Mouse (Mus musculus) ES-Bruce4 (cell line): Measurements from ENCODE around the gene Lrguk. TPM values are rescaled to one million over a fixed set of nuclear protein-coding genes. Genes with fewer than 3 reads are reported as not detected.

Source experiments
- H3K27ac ChIP-seq: 2 replicates; pipeline ENCODE4 v1.5.1; 2012; ENCODE audit warnings: low read length, inconsistent platforms; ENCODE audit not compliant: insufficient read depth
- H3K27me3 ChIP-seq: 2 replicates; pipeline ENCODE4 v1.6.1; 2012; ENCODE audit warnings: mild to moderate bottlenecking, low read length, inconsistent platforms; ENCODE audit not compliant: control insufficient read depth, poor library complexity, insufficient read depth, severe bottlenecking
- H3K36me3 ChIP-seq: 2 replicates; pipeline ENCODE4 v1.6.1; 2012; ENCODE audit warnings: inconsistent platforms, mild to moderate bottlenecking, low read length, moderate library complexity; ENCODE audit not compliant: control insufficient read depth, poor library complexity, insufficient read depth, severe bottlenecking
- H3K4me1 ChIP-seq: one replicate; pipeline ENCODE4 v1.8.1; 2011; ENCODE audit warnings: low read length; ENCODE audit not compliant: control insufficient read depth, insufficient read depth
- H3K4me3 ChIP-seq: 2 replicates; pipeline ENCODE4 v1.5.1; 2011; ENCODE audit warnings: low read depth, mild to moderate bottlenecking, low read length
- H3K9ac ChIP-seq: 2 replicates; pipeline ENCODE4 v1.6.1; 2012; ENCODE audit warnings: low read depth, mild to moderate bottlenecking, inconsistent platforms; ENCODE audit not compliant: poor library complexity, severe bottlenecking
- H3K9me3 ChIP-seq: replicated peaks from 2 replicates; pipeline ENCODE4 v1.6.1; 2012; ENCODE audit warnings: mild to moderate bottlenecking, low read length, inconsistent platforms; ENCODE audit not compliant: control insufficient read depth, poor library complexity, insufficient read depth, severe bottlenecking
- CTCF ChIP-seq: IDR thresholded peaks from one replicate; pipeline ENCODE4 v1.8.1; 2011; ENCODE audit warnings: low read depth, low read length
- EP300 ChIP-seq: IDR thresholded peaks from 2 replicates; pipeline ENCODE4 v1.6.1; 2011; ENCODE audit warnings: low read depth, low read length; ENCODE audit not compliant: insufficient read depth
- POLR2A ChIP-seq: IDR thresholded peaks from one replicate; pipeline ENCODE4 v1.8.1; 2011; ENCODE audit warnings: low read length; ENCODE audit not compliant: insufficient read depth
- polyA plus RNA-seq: library from polyadenylated mRNA; stranded (reverse); fragments of >200 nt; gene quantifications from 2 replicates; pipeline ENCODE4 v1.2.4, GENCODE M21; 2011; ENCODE audit warnings: low read depth; ENCODE audit not compliant: missing spikeins, insufficient read depth, insufficient read length

Lrguk gene
- polyA plus RNA-seq, 1 experiment: 1.5 TPM

GRCm38 (mm10) chr6:34096274-34096673, 67.0 kb downstream of the Lrguk start:
- H3K27ac ChIP-seq: no peak overlapping the region
- H3K36me3 ChIP-seq: no peaks in the 10 kb centered on the region
- H3K9ac ChIP-seq: no peak overlapping the region
- H3K9me3 ChIP-seq: no peaks in the 10 kb centered on the region
- TF ChIP-seq POLR2A (no peak), CTCF (no peak), EP300 (no peak)
- H3K4me1 ChIP-seq: no peaks in the 10 kb centered on the region
- no peaks in the 10 kb centered on the region for H3K27me3 ChIP-seq
- H3K4me3 ChIP-seq: no peak overlapping the region

DNA sequence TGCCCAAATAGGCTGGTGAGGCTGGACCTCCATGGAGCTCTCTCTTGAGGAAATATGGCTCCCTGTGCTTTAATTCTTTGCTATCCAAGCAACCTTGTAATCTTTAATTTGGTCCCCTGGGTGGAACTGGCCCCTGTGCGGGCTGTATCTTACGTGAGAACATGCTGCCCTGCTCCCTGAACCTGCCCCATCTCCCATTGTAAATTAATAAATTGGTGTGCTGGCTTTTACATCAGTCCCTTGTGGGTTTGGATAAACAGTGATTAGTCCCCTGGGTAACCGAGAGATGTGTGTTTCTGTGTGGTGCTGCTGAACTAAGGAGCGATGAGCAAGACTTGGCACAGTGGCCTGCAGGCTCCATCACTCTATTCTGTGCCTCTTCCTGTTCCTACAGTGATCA, 67.7 kb downstream of the Lrguk start:
- Histone ChIP-seq H3K27me3 (no peaks in the 10 kb centered on the region), H3K9me3 (no peaks in the 10 kb centered on the region)

DNA sequence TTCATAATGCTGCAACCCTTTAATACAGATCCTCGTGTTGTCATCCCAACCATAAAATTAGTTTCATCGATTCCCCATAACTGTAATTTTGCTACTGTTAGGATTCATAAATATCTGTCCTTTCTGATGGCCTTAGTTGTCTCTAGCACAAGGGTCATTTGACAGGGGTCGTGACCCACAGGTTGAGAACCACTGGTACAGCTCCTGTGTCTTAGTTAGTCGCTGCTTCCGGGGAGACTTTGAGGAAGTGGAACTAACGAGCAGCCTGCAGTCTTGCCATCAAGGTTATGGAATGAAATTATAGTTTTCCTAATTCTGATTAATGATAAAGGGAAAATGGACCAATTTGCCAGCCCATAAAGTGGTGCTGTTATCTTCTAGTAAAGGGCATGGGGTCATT, 70.5 kb downstream of the Lrguk start:
- Histone ChIP-seq H3K27me3 (no peaks in the 10 kb centered on the region), H3K4me3 (no peak overlapping the region), H3K4me1 (no peaks in the 10 kb centered on the region), H3K27ac (no peak overlapping the region), H3K9ac (no peak overlapping the region), H3K36me3 (no peaks in the 10 kb centered on the region), H3K9me3 (no peaks in the 10 kb centered on the region)
- TF ChIP-seq POLR2A (no peak), CTCF (no peak), EP300 (no peak)

More for the DNA sequence above, 67.7 kb downstream of the Lrguk start:
- H3K4me3 ChIP-seq: no peak overlapping the region
- no peaks in the 10 kb centered on the region for H3K4me1 ChIP-seq
- no peak overlapping the region for H3K27ac ChIP-seq
- no peaks in the 10 kb centered on the region for H3K36me3 ChIP-seq
- TF ChIP-seq POLR2A: no peak
- H3K9ac ChIP-seq: no peak overlapping the region

DNA sequence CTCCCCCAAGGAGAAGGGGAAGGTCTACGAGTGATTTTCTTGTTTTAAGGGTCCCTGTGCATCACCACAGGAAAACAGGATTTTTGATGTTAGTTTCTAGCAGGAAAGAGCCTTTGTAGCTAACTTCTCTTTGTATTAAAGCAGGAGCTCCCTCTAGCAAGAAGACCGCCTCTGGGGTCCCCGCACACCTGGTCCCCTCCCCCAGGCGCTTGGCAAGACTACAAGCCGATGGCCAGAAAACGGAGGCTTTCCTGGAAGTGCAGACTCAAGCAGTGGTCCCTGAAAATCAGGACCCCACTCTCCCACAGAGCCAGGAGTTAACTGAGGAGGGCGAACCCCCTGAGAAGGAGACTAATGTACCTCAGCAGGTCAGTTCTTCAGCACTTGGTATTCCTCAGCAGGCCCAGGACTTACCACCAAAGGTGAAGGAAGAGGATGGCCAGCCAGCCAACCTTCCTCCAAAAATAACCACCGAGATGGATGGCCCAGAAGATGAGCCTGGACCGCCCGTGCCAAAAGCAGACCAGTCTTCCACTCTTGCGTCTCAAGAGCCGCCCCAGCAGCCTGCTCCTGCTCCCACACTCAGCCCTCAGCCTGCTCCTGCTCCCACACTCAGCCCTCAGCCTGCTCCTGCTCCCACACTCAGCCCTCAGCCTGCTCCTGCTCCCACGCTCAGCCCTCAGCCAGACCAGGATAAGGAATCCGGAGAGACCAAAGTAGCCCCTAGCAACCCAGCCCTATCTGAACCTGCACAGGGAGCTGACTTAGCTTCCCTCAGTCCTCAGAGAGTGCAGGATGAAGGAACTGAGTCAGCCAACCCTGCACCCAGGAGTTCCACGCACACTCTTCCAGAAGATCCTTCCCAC, 72.5 kb downstream of the Lrguk start:
- H3K27me3 ChIP-seq: no peaks in the 10 kb centered on the region
- TF ChIP-seq POLR2A (no peak), EP300 (no peak), CTCF (no peak)
- H3K4me3 ChIP-seq: no peak overlapping the region
- H3K9me3 ChIP-seq: no peaks in the 10 kb centered on the region
- no peaks in the 10 kb centered on the region for H3K4me1 ChIP-seq
- H3K9ac ChIP-seq: no peak overlapping the region
- no peaks in the 10 kb centered on the region for H3K36me3 ChIP-seq
- H3K27ac ChIP-seq: no peak overlapping the region

DNA sequence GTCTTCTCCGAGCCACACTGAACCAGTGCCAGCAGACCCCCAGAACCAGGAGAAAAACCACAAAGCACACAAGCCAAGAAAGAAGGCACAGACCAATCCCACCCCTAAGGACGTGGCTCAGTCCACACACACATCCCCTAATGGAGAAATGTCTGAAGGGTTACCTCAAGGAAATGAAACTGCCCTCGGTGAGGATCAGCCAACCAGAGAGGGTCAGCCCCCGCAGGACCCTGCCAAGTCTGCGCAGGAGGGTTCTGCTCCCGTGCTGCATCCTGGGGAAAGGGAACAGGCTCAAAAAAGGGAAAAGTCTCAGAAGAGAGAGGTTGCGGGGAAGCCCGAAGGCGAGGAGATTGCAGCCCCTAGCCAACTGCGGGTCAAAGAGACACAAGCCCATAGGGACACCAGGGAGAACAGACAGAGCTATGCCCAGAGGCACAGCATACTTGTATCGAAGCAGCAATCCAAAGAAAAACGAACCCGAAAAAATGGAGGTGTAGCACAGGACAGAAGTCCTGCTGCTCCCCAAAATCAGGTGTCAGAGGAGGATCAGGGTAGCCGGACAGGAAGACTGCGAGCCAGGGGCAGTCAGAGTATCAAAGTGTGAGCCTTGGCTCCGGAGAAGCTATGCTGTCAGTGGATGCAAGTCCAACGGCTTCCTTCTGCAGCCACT, 74.1 kb downstream of the Lrguk start:
- Histone ChIP-seq H3K9ac (no peak overlapping the region), H3K36me3 (no peaks in the 10 kb centered on the region), H3K27ac (no peak overlapping the region), H3K27me3 (no peaks in the 10 kb centered on the region), H3K4me1 (no peaks in the 10 kb centered on the region), H3K4me3 (no peak overlapping the region), H3K9me3 (no peaks in the 10 kb centered on the region)
- TF ChIP-seq POLR2A: no peak
- no peak for TF ChIP-seq EP300
- TF ChIP-seq CTCF: no peak

- Histone ChIP-seq H3K9me3 (no peaks in the 10 kb centered on the region), H3K9ac (no peak overlapping the region), H3K4me3 (no peak overlapping the region), H3K4me1 (no peaks in the 10 kb centered on the region), H3K27me3 (no peaks in the 10 kb centered on the region), H3K27ac (no peak overlapping the region), H3K36me3 (no peaks in the 10 kb centered on the region)
- no peak for TF ChIP-seq EP300
- no peak for TF ChIP-seq POLR2A
- no peak for TF ChIP-seq CTCF
Measured at GRCm38 (mm10) chr6:34110571-34110970, 81.3 kb downstream of the Lrguk start.
